Mouse (Mus musculus): ENCODE measurements around the gene Eif4b.

- TF ChIP-seq EP300 (IDR thresholded peaks at IDR 0.05), result peak; percentile 93
- TF ChIP-seq CTCF (IDR thresholded peaks at IDR 0.05), result no peak
These were observed 69.6 kb downstream of the Eif4b start for GRCm38 (mm10) chr15:102142914-102143912.

All from lung, postnatal 0 days (tissue).